Comparison of ENCODE assay signal across 10 mouse cellular contexts in the genomic region with DNA sequence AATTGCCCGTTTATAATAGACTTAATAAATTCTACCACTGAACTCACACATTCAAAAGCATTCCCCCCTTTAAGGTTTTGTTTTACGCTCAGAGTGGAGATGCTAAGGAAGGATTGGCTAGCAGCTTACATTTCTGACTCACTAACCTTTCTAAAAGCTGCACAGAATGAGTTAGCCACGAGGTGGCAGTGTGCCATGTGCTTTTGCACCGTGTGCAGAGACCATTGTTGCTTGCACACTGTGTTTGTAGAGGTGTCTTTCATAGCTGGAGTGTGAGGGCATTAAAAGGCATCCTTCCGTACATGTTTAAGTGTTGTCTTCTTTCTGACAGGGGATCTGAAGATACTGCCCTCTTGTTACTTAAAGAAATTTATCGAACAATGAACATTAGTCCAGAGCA. TPM values are rescaled to one million over a fixed set of nuclear protein-coding genes. Genes with fewer than 3 reads are reported as not detected.
DNase-seq lines count a peak whose midpoint lies in the region; ATAC-seq and TF ChIP-seq lines count a peak whose summit lies in the region.
"Had no signal": no experiment of that assay in that cellular context is flagged by ENCODE, and none has a peak within 500 bp of the region (broad histone marks: within the 10 kb centered on the region; RNA-seq: fewer than 3 reads in every experiment).

No protein-coding gene starts in this region.

- no peak overlapping the region for H3K4me2 ChIP-seq in hindbrain, embryonic 11.5 days (replicated peaks; ENCODE audit: low read depth, low read length)
- no peak overlapping the region for H3K4me2 ChIP-seq in midbrain, embryonic 11.5 days
- H3K4me2 ChIP-seq: neural tube, embryonic 12.5 days had no signal

- peak; percentile 72 for TF ChIP-seq CTCF in kidney, adult 2 months (conservative IDR thresholded peaks at IDR 0.05; ENCODE audit: insufficient read depth, insufficient read length, low read depth, low read length)

- 47% methylated on average over 6 of the region's 6 CpGs for WGBS in kidney, adult 2 months
- 52% methylated on average over 6 of the region's 6 CpGs for WGBS in hindbrain, embryonic 11.5 days
- WGBS in midbrain, embryonic 11.5 days: 50% methylated on average over 6 of the region's 6 CpGs

- TF ChIP-seq POLR2A in kidney, adult 2 months (IDR thresholded peaks at IDR 0.05; ENCODE audit: low read depth, low read length): no peak

- no peak overlapping the region for H3K4me3 ChIP-seq in kidney, adult 2 months (ENCODE audit: insufficient read depth, low read depth, low read length)
- H3K4me3 ChIP-seq in hindbrain, embryonic 11.5 days (ENCODE audit: low read depth, low read length): no peak overlapping the region
- no peak overlapping the region for H3K4me3 ChIP-seq in midbrain, embryonic 11.5 days (ENCODE audit: low read depth, low read length)
- H3K4me3 ChIP-seq: erythroblast, embryonic 14.5 days; neural tube, embryonic 12.5 days had no signal

- ATAC-seq in hindbrain, embryonic 11.5 days (ENCODE audit: low FRiP score): no peak; the same call in 1 of the 2 replicates
- 0 out of 2 replicates have a peak, but pooled peaks have one; percentile 33 for ATAC-seq in midbrain, embryonic 11.5 days (ENCODE audit: low FRiP score)

- DNase-seq in kidney, adult 2 months: peak; percentile 34
- no peak for DNase-seq in kidney, adult 11 months
- DNase-seq in adrenal gland, adult 18-20 months (ENCODE audit: low spot score in 2 of 2): peak; percentile 29 to 33
- peak; percentile 87 for DNase-seq in embryo, embryonic 10.5 days (ENCODE audit: low spot score)
- peak; percentile 85 for DNase-seq in hindbrain, embryonic 11.5 days (ENCODE audit: low spot score)
- peak; percentile 59 to 66 for DNase-seq in left cerebral cortex, adult 18-20 months (ENCODE audit: low spot score in 2 of 2)
- DNase-seq in midbrain, embryonic 11.5 days (ENCODE audit: low spot score, missing footprints): peak; percentile 96
- DNase-seq in testis, postnatal 10 days (ENCODE audit: low spot score): peak; percentile 65

- no peaks in the 10 kb centered on the region for H3K4me1 ChIP-seq in kidney, adult 2 months (ENCODE audit: control insufficient read depth, insufficient read depth, low read length)
- H3K4me1 ChIP-seq in hindbrain, embryonic 11.5 days (replicated peaks; ENCODE audit: control insufficient read depth, insufficient read depth, low read length): no peaks in the 10 kb centered on the region
- H3K4me1 ChIP-seq in midbrain, embryonic 11.5 days (ENCODE audit: control insufficient read depth, insufficient read depth, low read length): no peaks in the 10 kb centered on the region
- H3K4me1 ChIP-seq: neural tube, embryonic 12.5 days had no signal

- H3K9ac ChIP-seq in hindbrain, embryonic 11.5 days (ENCODE audit: low read depth, low read length): no peak overlapping the region
- no peak overlapping the region for H3K9ac ChIP-seq in midbrain, embryonic 11.5 days (ENCODE audit: low read length)
- H3K9ac ChIP-seq: neural tube, embryonic 12.5 days had no signal

- H3K36me3 ChIP-seq in kidney, adult 2 months (ENCODE audit: control insufficient read depth, insufficient read depth, low read length): peaks cover 13% of the 10 kb centered on the region
- H3K36me3 ChIP-seq in hindbrain, embryonic 11.5 days (ENCODE audit: control insufficient read depth, insufficient read depth, low read length): peaks cover 3% of the 10 kb centered on the region; the same call in 1 of the 2 replicates
- H3K36me3 ChIP-seq in midbrain, embryonic 11.5 days (ENCODE audit: control insufficient read depth, insufficient read depth, low read length): peaks cover 13% of the 10 kb centered on the region

- H3K9me3 ChIP-seq in hindbrain, embryonic 11.5 days (ENCODE audit: control insufficient read depth, low read length): no peaks in the 10 kb centered on the region
- H3K9me3 ChIP-seq in midbrain, embryonic 11.5 days (ENCODE audit: control insufficient read depth, low read length): no peaks in the 10 kb centered on the region
- H3K9me3 ChIP-seq: neural tube, embryonic 12.5 days had no signal

- no peak overlapping the region for H3K27ac ChIP-seq in kidney, adult 2 months (ENCODE audit: insufficient read depth, low read depth, low read length)
- no peak overlapping the region for H3K27ac ChIP-seq in hindbrain, embryonic 11.5 days (ENCODE audit: low read depth, low read length)
- no peak overlapping the region for H3K27ac ChIP-seq in midbrain, embryonic 11.5 days (ENCODE audit: low read depth, low read length)
- H3K27ac ChIP-seq: neural tube, embryonic 12.5 days had no signal

- no peaks in the 10 kb centered on the region for H3K27me3 ChIP-seq in kidney, adult 2 months (replicated peaks; ENCODE audit: control insufficient read depth, insufficient read depth, low read length)
- H3K27me3 ChIP-seq in hindbrain, embryonic 11.5 days (ENCODE audit: control insufficient read depth, insufficient read depth, low read length): no peaks in the 10 kb centered on the region
- H3K27me3 ChIP-seq in midbrain, embryonic 11.5 days (ENCODE audit: control insufficient read depth, insufficient read depth, low read length): no peaks in the 10 kb centered on the region
- H3K27me3 ChIP-seq: neural tube, embryonic 12.5 days had no signal

RNA-seq across cellular contexts. Expression of gene Sec23ip, which starts 34.6 kb away (rescaled TPM):
- 29.9 and 35.5 TPM in 2 replicates for polyA plus RNA-seq in kidney, adult 2 months (2012; rRNA removed)
- total RNA-seq in adrenal gland, adult 18-20 months (2021): 10 to 100 TPM; 41.7 to 46.2 TPM
- polyA plus RNA-seq in hindbrain, embryonic 11.5 days (2014; fragmentation: Nextera tagmentation; extraction: Ambion mirVana): 44.3 and 46.1 TPM in 2 replicates
- 10 to 100 TPM; 39.1 to 41.6 TPM for total RNA-seq in left cerebral cortex, adult 18-20 months (2021)
- 44.4 and 46.6 TPM in 2 replicates for polyA plus RNA-seq in midbrain, embryonic 11.5 days (2014; fragmentation: Nextera tagmentation; extraction: Ambion mirVana)

RNA-seq across cellular contexts. Expression of gene Mcmbp, which starts 39.0 kb away (rescaled TPM):
- polyA plus RNA-seq in kidney, adult 2 months (2012; rRNA removed): 19.8 and 22.2 TPM in 2 replicates
- total RNA-seq in adrenal gland, adult 18-20 months (2021): 10 to 100 TPM; 29.4 to 34.5 TPM
- polyA plus RNA-seq in hindbrain, embryonic 11.5 days (2014; fragmentation: Nextera tagmentation; extraction: Ambion mirVana): 77.4 and 81.2 TPM in 2 replicates
- total RNA-seq in left cerebral cortex, adult 18-20 months (2021): 10 to 100 TPM; 22.8 to 25.3 TPM
- polyA plus RNA-seq in midbrain, embryonic 11.5 days (2014; fragmentation: Nextera tagmentation; extraction: Ambion mirVana): 79.1 and 83.9 TPM in 2 replicates
